Mouse (Mus musculus): ENCODE measurements around the gene Omg. TPM values are rescaled to one million over a fixed set of nuclear protein-coding genes. Genes with fewer than 3 reads are reported as not detected.

The Omg gene
- polyA plus RNA-seq (2012; ENCODE audit: low replicate concordance) = not detected in 2 replicates

GRCm38 (mm10) chr11:79503845-79504244, at the start of gene Omg:
Gene Omg (minus strand): TSS chr11:79504084.

GRCm38 (mm10) chr11:79530333-79530761, 26.5 kb upstream of the Omg start, which contains the start of the genes Evi2 and Evi2a:
Gene Evi2 (minus strand): TSS chr11:79530589.
Gene Evi2a (minus strand): TSS chr11:79530609.

GRCm38 (mm10) chr11:79523560-79524309, 19.9 kb upstream of the Omg start, which contains the start of gene Evi2b:
Gene Evi2b (minus strand): TSS chr11:79523762.

Other genes with a start within 250 kb of the Omg start
- 83.8 and 173 TPM in 2 replicates for gene Wsb1, start 249.4 kb downstream of the Omg start, polyA plus RNA-seq (2012; ENCODE audit: low replicate concordance)
- not detected in 2 replicates for gene Gm9964, start 207.2 kb downstream of the Omg start, polyA plus RNA-seq (2012; ENCODE audit: low replicate concordance)
- 4.0 and 4.8 TPM in 2 replicates for gene Nf1, start 164.4 kb downstream of the Omg start, polyA plus RNA-seq (2012; ENCODE audit: low replicate concordance)
- gene Evi2b, start 19.7 kb upstream of the Omg start, polyA plus RNA-seq (2012; ENCODE audit: low replicate concordance) = 21.9 and 45.7 TPM in 2 replicates
- gene Evi2, start 26.5 kb upstream of the Omg start, polyA plus RNA-seq (2012; ENCODE audit: low replicate concordance) = 0.97 and 1.3 TPM in 2 replicates
- 6.5 and 8.2 TPM in 2 replicates for gene Evi2a, start 26.5 kb upstream of the Omg start, polyA plus RNA-seq (2012; ENCODE audit: low replicate concordance)
- gene Rab11fip4, start 87.1 kb upstream of the Omg start, polyA plus RNA-seq (2012; ENCODE audit: low replicate concordance) = 12.7 and 40.6 TPM in 2 replicates

Data from hematopoietic multipotent progenitor cell, adult 10-12 weeks (in vitro differentiated cells).